Mouse (Mus musculus): ENCODE results near the gene Fbl. TPM values are rescaled to one million over a fixed set of nuclear protein-coding genes. Genes with fewer than 3 reads are reported as not detected.
"Not testable (repeated sequence)": the region's sequence is repeated elsewhere in the genome, so short reads cannot be mapped to it uniquely, and the experiment has no call there.

Gene Fbl
- polyA plus RNA-seq (2015; fragmentation: Nextera tagmentation; extraction: Ambion mirVana), result 142 and 151 TPM in 2 replicates

DNA sequence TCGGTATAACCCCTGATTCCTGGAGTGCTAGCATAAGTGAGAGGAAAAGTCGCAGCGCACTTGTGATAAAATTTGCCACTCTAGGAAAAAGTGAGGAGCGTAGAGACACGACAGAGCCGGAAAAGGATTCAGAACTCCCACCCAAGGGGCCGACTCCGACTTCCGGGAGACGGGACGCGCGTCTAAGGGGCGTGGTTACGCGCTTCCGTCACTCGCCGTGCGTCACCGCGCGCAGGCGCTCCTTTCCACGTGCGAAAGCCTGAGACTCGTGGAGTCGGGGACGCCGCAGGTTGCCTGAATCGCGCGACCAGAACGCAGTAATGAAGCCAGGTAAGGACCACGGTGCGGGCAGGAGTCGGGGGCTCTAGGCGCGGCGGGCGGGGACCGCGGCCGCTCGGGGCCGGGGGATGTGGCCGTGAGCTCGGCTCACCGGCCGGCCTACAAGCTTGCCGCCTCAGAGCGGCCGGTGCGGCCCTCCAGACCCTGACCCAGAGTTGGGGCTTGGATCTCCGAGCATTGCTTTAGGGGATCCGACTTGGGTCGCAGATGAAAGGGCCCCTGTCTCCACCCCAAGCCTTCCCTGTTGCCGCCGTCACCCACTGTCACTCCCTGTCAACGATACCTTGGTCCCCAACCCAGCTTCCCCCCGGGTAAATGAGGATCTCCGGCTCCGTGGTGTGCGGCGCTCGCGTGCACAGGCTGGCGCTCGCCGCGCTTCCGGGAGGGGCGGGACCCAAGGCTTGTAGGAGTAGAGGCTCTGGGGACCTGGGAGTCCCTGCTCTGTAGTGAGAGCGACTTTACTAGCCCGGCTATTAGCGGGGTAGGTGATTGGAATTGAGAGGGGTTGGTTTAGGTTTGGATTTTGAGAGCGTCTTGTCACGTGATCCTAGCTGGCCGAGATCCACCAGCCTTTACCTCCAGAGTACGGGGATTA lies at the start of gene Fbl:
TSS of gene Fbl (plus strand) at position 222 of the 934 bp plus-strand sequence.
- H3K4me1 ChIP-seq, result peaks cover 26% of the 10 kb centered on the region
- H3K9ac ChIP-seq, result peak within 1 kb of the TSS; percentile 88
- H3K27me3 ChIP-seq, result no peaks in the 10 kb centered on the region
- peaks cover 7% of the 10 kb centered on the region; the same call in 1 of the 2 replicates for H3K9me3 ChIP-seq
- WGBS, result under 1% methylated on average over 66 of the region's 80 CpGs
- peaks cover 1% of the 10 kb centered on the region; the same call in 1 of the 2 replicates for H3K36me3 ChIP-seq
- ATAC-seq (ENCODE audit: low FRiP score, low read depth), result peak; percentile 90
- H3K27ac ChIP-seq, result peak within 1 kb of the TSS; percentile 84
- H3K4me3 ChIP-seq, result peak within 1 kb of the TSS; percentile 90
- H3K4me2 ChIP-seq (replicated peaks), result peak within 1 kb of the TSS; percentile 92

DNA sequence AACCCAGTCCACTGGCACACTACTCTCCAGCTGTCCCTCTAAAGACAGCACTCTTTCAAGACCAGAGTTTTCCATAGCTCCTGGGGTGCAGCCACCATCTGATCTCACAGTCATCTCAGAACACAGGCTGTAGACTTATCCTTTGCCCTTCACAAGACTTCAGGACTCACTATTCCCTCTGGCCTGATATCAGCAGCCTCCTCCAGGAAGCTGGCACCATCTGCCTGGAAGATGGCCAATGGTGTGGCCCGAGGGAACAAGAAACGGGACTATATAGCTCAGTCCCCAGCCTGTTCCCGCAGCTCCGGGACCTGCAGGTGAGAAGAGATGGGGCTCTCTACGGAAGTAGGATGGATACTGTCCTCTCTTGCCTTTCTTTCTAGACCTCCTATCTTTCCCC lies 40.3 kb upstream of the Fbl start, which contains the start of gene 9530053A07Rik:
TSS of gene 9530053A07Rik (plus strand) at position 301 of the 400 bp plus-strand sequence.
- Histone ChIP-seq H3K9ac (no peak within 1 kb of the TSS), H3K36me3 (no peaks in the 10 kb centered on the region), H3K4me1 (no peaks in the 10 kb centered on the region), H3K27me3 (no peaks in the 10 kb centered on the region), H3K4me3 (no peak within 1 kb of the TSS), H3K27ac (no peak within 1 kb of the TSS), H3K4me2 (replicated peaks) (no peak within 1 kb of the TSS), H3K9me3 (no peaks in the 10 kb centered on the region)
- WGBS, result 86% methylated on average over 5 of the region's 5 CpGs
- ATAC-seq (ENCODE audit: low FRiP score, low read depth), result no peak

DNA sequence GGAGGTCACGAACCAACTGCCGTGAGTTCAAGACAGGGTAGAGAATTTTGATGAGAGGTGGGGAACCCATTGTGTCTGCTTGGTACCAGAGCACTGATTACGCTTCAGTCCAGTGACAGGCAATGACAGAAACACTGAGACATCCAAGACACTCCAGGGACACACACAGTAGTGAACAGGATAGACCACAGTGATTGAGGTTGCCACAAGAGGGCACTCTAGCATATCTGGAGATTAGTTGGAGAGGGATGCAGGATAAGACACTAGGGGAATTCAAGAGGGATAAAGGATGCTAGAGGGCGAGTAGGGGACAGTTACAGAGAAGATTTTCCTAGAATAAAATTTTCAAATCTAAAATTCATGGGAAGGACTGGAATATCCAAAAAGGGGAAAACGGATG lies 31.9 kb upstream of the Fbl start:
- Histone ChIP-seq H3K4me3 (no peak overlapping the region), H3K36me3 (no peaks in the 10 kb centered on the region), H3K27me3 (no peaks in the 10 kb centered on the region), H3K4me1 (no peaks in the 10 kb centered on the region), H3K9ac (no peak overlapping the region), H3K27ac (no peak overlapping the region), H3K9me3 (no peaks in the 10 kb centered on the region), H3K4me2 (replicated peaks) (no peak overlapping the region)
- 60% methylated on average over 5 of the region's 5 CpGs for WGBS
- no peak for ATAC-seq (ENCODE audit: low FRiP score, low read depth)

DNA sequence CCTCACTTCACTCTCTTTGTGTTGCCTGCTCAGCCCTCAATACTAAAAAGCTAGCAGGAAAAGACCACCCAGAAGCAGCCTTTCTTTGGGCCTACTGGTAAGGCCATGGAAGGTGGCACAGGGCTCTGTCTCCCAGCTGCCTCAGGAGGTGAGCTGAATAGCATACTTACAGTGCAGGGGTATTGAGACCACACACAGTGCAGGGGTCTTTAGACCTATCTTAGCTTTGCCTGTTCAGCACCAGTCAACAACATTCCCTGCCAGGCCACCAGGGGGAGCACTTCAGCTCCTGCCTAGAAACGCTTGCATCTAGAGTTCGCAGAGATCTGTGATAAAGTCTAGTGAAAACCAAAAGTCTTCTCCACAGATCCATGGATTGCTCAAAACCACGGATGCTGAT lies 21.2 kb upstream of the Fbl start:
- Histone ChIP-seq H3K27me3 (no peaks in the 10 kb centered on the region), H3K4me2 (replicated peaks) (no peak overlapping the region), H3K9ac (no peak overlapping the region), H3K9me3 (peaks cover 14% of the 10 kb centered on the region), H3K4me3 (no peak overlapping the region), H3K4me1 (no peaks in the 10 kb centered on the region), H3K27ac (no peak overlapping the region), H3K36me3 (no peaks in the 10 kb centered on the region)
- 16% methylated on average over 3 of the region's 3 CpGs for WGBS
- peak; percentile 57; the same call in 1 of the 2 replicates for ATAC-seq (ENCODE audit: low FRiP score, low read depth)

DNA sequence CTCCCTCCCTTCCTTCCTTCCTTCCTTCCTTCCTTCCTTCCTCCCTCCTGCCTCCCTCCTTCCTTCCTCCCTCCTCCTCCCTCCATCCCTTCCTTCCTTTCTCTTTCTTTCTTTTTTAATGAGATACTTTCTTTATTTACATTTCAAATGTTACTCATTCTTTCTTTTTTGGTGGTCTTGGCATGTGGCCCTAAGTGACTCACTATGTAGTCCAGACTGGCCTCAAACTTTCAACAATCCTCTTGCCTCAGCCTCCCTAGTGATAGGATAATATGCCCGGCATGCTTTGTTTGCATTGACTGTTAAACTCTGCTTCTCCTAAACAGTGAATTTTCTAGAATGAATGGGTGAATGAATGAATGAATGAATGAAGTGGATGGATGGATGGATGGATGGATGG lies 19.7 kb upstream of the Fbl start:
- 84% methylated on average over 1 of the region's 1 CpGs for WGBS
- no peaks in the 10 kb centered on the region for H3K27me3 ChIP-seq

DNA sequence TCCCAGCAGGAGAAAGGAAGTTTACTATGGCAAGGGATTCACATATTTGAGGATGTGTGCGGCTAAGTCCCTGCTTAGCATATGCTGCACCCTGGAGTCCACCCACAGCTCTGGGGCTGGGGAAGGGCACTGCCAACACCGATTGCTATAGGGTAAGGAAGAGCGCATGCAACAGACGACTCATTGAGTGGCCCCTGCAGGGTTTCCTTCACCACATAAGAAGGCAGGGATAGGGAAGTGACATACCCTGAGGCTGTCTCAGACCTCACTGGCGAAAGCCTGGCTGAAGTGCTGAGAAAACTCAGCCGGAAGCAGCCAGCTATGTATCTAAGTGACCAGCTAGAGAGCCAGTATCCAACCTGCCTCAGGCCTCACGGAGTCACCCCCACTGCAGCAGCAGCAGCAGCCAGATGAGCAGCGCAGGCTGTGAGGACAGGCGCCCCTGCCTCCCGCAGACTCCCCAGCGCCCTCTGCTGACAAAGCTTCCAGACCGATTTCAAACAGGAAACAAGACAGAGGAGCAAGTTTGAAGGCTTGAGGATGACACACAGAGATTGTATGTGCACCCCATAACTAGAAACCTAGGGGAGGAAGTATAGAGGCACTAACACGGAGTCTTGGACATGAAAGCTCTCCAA lies 17.8 kb upstream of the Fbl start:
- Histone ChIP-seq H3K4me3 (no peak overlapping the region), H3K9ac (peak overlapping the region; percentile 43; the same call in 1 of the 2 replicates), H3K9me3 (no peaks in the 10 kb centered on the region), H3K27me3 (no peaks in the 10 kb centered on the region), H3K4me2 (replicated peaks) (no peak overlapping the region), H3K36me3 (no peaks in the 10 kb centered on the region), H3K4me1 (no peaks in the 10 kb centered on the region), H3K27ac (no peak overlapping the region)
- 20% methylated on average over 13 of the region's 13 CpGs for WGBS
- no peak for ATAC-seq (ENCODE audit: low FRiP score, low read depth)

More for the DNA sequence above, 19.7 kb upstream of the Fbl start:
- no peak for ATAC-seq (ENCODE audit: low FRiP score, low read depth)
- H3K9me3 ChIP-seq, result 0 out of 2 replicates have a peak, but pooled peaks cover 2% of the 10 kb centered on the region
- H3K4me2 ChIP-seq (replicated peaks), result no peak overlapping the region
- H3K36me3 ChIP-seq, result no peaks in the 10 kb centered on the region
- no peak overlapping the region for H3K9ac ChIP-seq
- no peaks in the 10 kb centered on the region for H3K4me1 ChIP-seq
- no peak overlapping the region for H3K4me3 ChIP-seq
- no peak overlapping the region for H3K27ac ChIP-seq

DNA sequence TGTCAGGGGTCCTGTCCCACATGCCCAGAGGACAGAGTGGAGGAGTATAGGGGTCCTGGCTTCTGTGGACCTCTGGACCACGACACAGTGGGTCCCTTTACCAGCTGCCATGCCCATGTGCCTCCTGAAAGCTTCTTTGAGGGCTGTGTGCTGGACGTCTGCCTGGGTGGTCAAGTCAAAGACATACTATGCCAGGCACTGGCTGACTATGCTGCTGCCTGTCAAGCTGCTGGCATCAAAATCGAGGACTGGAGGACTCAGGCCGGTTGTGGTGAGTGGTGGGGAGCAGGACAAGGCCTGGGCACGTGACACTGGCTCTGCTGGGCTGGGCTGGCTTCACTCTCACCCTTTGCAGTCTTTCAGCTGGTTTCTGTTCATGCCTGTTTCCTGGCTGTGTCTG lies 15.9 kb upstream of the Fbl start:
- H3K27me3 ChIP-seq; ATAC-seq (ENCODE audit: low FRiP score, low read depth); H3K9me3 ChIP-seq; H3K9ac ChIP-seq; H3K4me1 ChIP-seq; H3K4me3 ChIP-seq; H3K27ac ChIP-seq; H3K4me2 ChIP-seq (replicated peaks); H3K36me3 ChIP-seq: not testable (repeated sequence)
- WGBS, result 48% methylated on average over 5 of the region's 5 CpGs

DNA sequence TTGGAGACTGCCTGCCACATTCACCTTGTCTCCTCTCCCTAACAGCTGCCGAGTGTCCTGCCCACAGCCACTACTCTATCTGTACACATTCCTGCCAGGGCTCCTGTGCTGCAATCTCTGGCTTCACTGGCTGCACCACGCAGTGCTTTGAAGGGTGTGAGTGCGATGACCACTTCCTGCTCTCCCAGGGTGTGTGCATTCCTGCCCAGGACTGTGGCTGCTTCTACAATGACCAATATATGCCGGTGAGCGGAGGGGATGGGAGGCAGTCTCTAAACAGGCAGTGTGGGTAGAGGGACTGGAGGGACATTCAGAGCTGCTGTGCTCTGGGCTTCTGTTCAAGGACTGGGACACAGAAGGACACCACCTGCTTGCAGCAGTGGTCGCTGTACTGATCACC lies 10.2 kb upstream of the Fbl start:
- Histone ChIP-seq H3K4me1 (no peaks in the 10 kb centered on the region), H3K4me2 (replicated peaks) (no peak overlapping the region), H3K27ac (no peak overlapping the region), H3K36me3 (no peaks in the 10 kb centered on the region), H3K9me3 (no peaks in the 10 kb centered on the region), H3K9ac (no peak overlapping the region), H3K27me3 (no peaks in the 10 kb centered on the region), H3K4me3 (no peak overlapping the region)
- no peak for ATAC-seq (ENCODE audit: low FRiP score, low read depth)
- WGBS, result 45% methylated on average over 6 of the region's 6 CpGs

DNA sequence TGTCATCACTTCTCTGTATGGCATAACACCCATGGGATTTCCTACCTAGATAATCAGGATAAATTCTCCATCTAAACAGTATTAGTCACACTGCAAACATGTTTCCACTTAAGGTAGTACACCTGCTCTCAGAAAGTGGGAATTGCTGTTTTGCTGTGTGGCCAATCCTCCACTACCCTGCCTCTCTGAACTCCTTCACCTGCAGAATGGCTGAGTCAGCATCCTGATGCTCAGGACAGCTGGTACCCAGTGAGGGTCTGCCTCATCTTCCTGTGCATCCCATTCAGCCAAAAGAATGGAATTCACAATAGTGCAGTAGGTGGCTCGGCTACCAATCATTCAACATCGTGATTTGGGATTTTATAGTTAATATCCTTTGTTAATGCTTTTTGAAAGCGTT lies 9.6 kb upstream of the Fbl start:
- no peaks in the 10 kb centered on the region for H3K4me1 ChIP-seq
- H3K27me3 ChIP-seq, result no peaks in the 10 kb centered on the region
- H3K9me3 ChIP-seq, result no peaks in the 10 kb centered on the region
- H3K36me3 ChIP-seq, result no peaks in the 10 kb centered on the region
- H3K9ac ChIP-seq, result no peak overlapping the region
- no peak overlapping the region for H3K4me2 ChIP-seq (replicated peaks)
- WGBS, result 91% methylated on average over 3 of the region's 3 CpGs
- no peak for ATAC-seq (ENCODE audit: low FRiP score, low read depth)
- H3K27ac ChIP-seq, result no peak overlapping the region
- H3K4me3 ChIP-seq, result no peak overlapping the region

DNA sequence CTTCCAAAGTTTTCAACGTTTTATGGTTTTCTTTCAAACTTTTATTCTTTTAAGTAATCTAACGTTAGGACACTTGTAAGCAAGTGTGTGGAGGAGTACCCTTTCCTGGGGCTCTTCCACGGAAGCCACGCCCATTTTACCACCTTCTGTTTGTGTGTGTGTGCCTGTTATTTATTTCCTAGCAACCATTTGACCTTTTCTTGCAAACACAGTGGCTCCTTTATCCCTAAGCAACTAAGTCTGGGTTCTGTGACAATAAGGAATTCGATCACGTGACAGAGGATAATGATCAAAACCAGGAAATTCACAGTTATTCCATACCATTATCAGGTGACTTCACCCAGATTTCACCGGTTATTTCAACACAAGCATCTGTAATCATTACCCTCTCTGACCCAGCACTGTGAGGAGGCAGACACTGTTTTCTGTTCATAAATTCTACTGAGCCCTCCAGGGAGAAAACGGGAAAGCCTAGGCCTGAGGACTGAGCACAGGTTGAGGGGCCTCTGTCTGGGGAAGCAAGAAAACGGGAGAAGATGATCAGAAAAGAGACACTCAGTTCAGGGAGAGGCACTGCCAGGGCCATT lies 8.3 kb upstream of the Fbl start:
- no peak overlapping the region for H3K4me2 ChIP-seq (replicated peaks)
- no peaks in the 10 kb centered on the region for H3K27me3 ChIP-seq
- no peaks in the 10 kb centered on the region for H3K36me3 ChIP-seq
- no peak for ATAC-seq (ENCODE audit: low FRiP score, low read depth)
- no peak overlapping the region for H3K27ac ChIP-seq
- H3K9me3 ChIP-seq, result peaks cover 7% of the 10 kb centered on the region; the same call in 1 of the 2 replicates
- WGBS, result 50% methylated on average over 9 of the region's 9 CpGs
- no peak overlapping the region for H3K4me3 ChIP-seq
- no peak overlapping the region for H3K9ac ChIP-seq
- H3K4me1 ChIP-seq, result no peaks in the 10 kb centered on the region

DNA sequence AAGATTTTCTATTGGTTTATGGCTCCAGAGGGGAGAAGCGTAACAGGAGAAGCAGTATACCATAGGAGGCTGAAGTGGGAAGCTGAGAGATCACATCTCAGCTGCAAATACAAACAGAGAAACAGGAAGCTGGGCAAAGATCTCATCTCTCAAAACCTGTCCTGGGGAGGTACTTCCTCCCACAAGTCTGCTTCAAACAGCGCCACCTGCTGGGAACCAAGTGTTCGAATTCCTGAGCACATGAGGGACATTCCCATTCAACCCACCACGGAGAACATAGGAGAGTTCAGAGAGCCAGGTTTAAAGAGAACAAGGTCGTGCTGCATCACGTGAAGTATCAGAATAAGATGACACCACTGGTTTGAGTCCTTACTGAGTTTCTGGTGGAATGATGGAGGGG lies 4.1 kb upstream of the Fbl start:
- H3K27ac ChIP-seq, result no peak overlapping the region
- WGBS, result 76% methylated on average over 6 of the region's 6 CpGs
- H3K36me3 ChIP-seq, result no peaks in the 10 kb centered on the region
- no peak for ATAC-seq (ENCODE audit: low FRiP score, low read depth)
- no peak overlapping the region for H3K9ac ChIP-seq
- no peaks in the 10 kb centered on the region for H3K27me3 ChIP-seq
- no peak overlapping the region for H3K4me3 ChIP-seq
- peaks cover 13% of the 10 kb centered on the region for H3K4me1 ChIP-seq
- H3K4me2 ChIP-seq (replicated peaks), result no peak overlapping the region
- peaks cover 7% of the 10 kb centered on the region; the same call in 1 of the 2 replicates for H3K9me3 ChIP-seq

Measured in limb, embryonic 13.5 days (tissue).